Mouse (Mus musculus): ENCODE data around the gene Gm3233.
"Not testable (repeated sequence)": the region's sequence is repeated elsewhere in the genome, so short reads cannot be mapped to it uniquely, and the experiment has no call there.

The Gm3233 gene

GRCm38 (mm10) chr10:77729241-77729640 is 30.2 kb downstream of the Gm3233 start:
- DNase-seq (ENCODE audit: extremely low spot score, low spot score) = no peak

GRCm38 (mm10) chr10:77728280-77728679 is 31.2 kb downstream of the Gm3233 start:
- no peak for DNase-seq (ENCODE audit: extremely low spot score, low spot score)

- no peak for DNase-seq (ENCODE audit: extremely low spot score, low spot score)
Measured at GRCm38 (mm10) chr10:77726186-77726585, 33.3 kb downstream of the Gm3233 start, which contains the start of gene Gm10100. Gene Gm10100 (plus strand): TSS chr10:77726486.

GRCm38 (mm10) chr10:77724855-77725254 is 34.6 kb downstream of the Gm3233 start:
- DNase-seq (ENCODE audit: extremely low spot score, low spot score) = no peak

- not testable (repeated sequence) for DNase-seq (ENCODE audit: extremely low spot score, low spot score)
Measured at GRCm38 (mm10) chr10:77720299-77720698, 39.2 kb downstream of the Gm3233 start, which contains the start of gene Krtap12-1. Gene Krtap12-1 (plus strand): TSS chr10:77720599.

GRCm38 (mm10) chr10:77715507-77715906 is 44.0 kb downstream of the Gm3233 start, which contains the start of gene Gm10142:
Gene Gm10142 (plus strand): TSS chr10:77715807.
- DNase-seq (ENCODE audit: extremely low spot score, low spot score) = no peak

GRCm38 (mm10) chr10:77713734-77714133 is 45.7 kb downstream of the Gm3233 start:
- no peak for DNase-seq (ENCODE audit: extremely low spot score, low spot score)

- not testable (repeated sequence) for DNase-seq (ENCODE audit: extremely low spot score, low spot score)
Measured at GRCm38 (mm10) chr10:77711157-77711556, 48.3 kb downstream of the Gm3233 start, which contains the start of gene Gm10024. Gene Gm10024 (plus strand): TSS chr10:77711457.

GRCm38 (mm10) chr10:77709831-77710230 is 49.7 kb downstream of the Gm3233 start:
- DNase-seq (ENCODE audit: extremely low spot score, low spot score) = no peak

All from neural tube, embryonic 10.5 days (tissue).